Mouse (Mus musculus): ENCODE results near the gene Ptprs. TPM values are rescaled to one million over a fixed set of nuclear protein-coding genes. Genes with fewer than 3 reads are reported as not detected.

The Ptprs gene
- total RNA-seq, 1 experiment from 2014 or later = 67.9 TPM

DNA sequence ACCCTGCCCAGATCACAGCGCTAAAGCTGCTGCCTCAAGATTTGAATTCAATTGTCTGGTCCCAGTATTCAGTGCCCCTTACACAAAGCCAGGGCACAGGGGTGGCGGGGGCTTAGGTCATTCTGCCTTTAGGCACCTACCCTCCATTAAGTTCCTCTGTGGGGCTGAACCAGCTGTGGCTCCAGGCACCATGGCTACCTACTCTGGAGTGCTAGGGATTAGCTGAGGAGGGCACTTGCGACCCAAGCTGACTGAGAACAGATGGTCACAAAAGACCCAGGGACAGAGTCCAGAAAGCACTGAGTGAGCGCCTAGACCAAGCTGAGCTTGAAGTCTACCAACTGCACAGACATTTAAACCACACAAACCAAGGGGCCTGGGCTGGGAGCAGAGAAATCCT lies 22.6 kb downstream of the Ptprs start:
- no peak for ATAC-seq (replicated peaks in 1 of 2; ENCODE audit: insufficient read depth in 1 of 2, low FRiP score in 2 of 2, low TSS enrichment in 1 of 2, low read depth in 1 of 2, poor library complexity in 2 of 2, severe bottlenecking in 2 of 2)

DNA sequence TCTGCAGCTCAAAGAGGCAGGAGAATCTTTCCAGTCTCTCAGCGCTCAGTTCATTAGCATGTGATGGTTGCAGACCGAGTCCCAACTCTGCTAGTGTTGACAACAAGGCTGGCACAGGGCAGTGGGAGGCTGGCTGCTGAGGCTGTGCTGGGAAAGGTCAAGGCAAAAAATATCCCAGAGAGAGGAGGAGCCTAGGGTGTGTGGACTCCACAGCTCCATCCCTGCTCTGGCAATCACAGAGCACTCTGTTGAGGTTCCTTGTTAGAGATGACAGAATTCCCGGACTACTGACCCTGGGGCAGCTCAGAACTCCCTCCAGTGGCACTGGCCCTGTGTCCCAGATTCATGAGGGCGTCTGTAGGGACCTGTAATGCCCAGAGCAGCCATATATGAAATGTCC lies 23.0 kb downstream of the Ptprs start:
- no peak for ATAC-seq (replicated peaks in 1 of 2; ENCODE audit: insufficient read depth in 1 of 2, low FRiP score in 2 of 2, low TSS enrichment in 1 of 2, low read depth in 1 of 2, poor library complexity in 2 of 2, severe bottlenecking in 2 of 2)

DNA sequence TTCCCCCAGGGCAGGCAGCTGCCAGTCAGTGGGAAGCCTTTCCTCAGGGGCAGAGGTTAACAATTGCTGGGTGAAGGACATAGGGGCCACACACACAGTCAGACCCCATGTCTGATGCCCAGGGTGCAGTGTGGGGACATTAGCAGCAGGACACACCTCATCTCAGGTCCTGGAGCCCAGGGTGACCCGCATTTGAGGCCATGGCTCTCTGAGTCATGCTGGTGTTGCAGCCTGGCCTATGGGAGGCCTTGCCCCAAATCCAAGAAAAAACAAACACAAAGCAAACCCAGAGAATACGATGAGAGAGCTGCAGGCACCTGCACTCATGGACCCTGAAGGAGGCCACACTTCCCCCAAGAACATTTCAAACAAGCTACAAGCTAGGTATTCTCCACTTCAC lies 28.6 kb downstream of the Ptprs start:
- ATAC-seq (replicated peaks in 1 of 2; ENCODE audit: insufficient read depth in 1 of 2, low FRiP score in 2 of 2, low TSS enrichment in 1 of 2, low read depth in 1 of 2, poor library complexity in 2 of 2, severe bottlenecking in 2 of 2) = no peak

DNA sequence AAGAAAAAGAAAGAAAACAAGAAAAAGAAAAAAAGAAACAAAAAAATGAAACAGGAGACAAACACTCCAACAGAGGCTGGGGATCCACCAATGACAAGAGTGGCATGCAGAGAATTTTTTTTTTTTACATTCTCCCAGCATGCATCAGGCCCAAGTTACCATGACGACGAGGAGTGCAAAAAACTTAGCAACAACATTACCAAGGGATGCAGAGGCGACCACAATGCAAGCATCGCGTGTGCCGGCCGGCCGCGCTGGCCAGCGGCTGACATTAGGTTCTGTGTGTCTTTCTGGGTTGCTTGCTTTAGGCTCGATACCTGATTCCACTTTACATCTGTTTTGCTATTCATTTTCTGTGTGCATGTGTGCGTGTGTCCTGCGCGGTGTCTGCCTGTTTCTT lies 30.9 kb downstream of the Ptprs start:
- ATAC-seq (replicated peaks in 1 of 2; ENCODE audit: insufficient read depth in 1 of 2, low FRiP score in 2 of 2, low TSS enrichment in 1 of 2, low read depth in 1 of 2, poor library complexity in 2 of 2, severe bottlenecking in 2 of 2) = 0 out of 4 replicates have a peak, but pooled peaks of 1 of the 2 experiments have one; percentile 17

DNA sequence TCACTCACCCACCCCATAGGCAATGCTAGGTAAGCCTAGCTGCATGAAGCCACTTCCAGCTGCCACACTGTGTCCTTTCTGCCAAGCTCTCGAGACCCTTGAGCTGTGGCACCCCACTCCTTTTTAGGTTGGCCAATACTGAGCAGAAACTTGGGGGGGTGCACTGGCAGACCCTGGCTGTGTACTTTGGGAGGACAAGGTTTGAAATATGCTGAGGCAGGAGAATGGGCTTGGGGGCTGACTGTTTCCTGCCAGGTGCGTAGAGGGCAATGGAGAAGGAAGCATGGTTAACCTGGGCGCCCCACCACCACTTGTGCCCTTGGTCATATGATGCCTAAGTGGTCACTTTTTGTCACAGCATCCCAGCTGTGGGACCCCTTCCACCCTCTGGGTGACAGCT lies 31.5 kb downstream of the Ptprs start:
- no peak; a peak in 1 of 4 replicates for ATAC-seq (replicated peaks in 1 of 2; ENCODE audit: insufficient read depth in 1 of 2, low FRiP score in 2 of 2, low TSS enrichment in 1 of 2, low read depth in 1 of 2, poor library complexity in 2 of 2, severe bottlenecking in 2 of 2)

DNA sequence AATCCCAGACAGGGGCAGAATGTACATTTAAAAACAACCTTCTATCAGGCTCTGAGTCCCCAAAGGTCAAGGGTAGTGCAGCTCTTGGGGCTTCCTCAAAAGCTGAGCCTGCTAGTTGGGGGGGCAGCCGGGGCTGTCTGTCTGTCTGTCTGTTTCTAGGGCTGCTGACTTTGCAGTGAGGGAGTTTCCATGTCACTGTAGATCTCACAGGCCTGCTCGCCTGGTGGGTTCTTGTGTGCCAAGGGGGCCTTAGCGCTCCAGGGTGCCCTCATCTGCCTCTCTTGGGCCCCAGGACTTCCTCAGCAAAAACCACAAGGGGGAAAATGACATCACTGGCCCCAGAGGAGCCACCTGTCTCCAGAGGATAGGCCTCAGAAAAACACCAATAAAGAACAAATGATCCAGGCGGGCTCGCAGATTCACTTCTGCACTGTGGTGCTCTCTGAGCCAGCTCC lies 32.9 kb downstream of the Ptprs start:
- ATAC-seq (replicated peaks in 1 of 2; ENCODE audit: insufficient read depth in 1 of 2, low FRiP score in 2 of 2, low TSS enrichment in 1 of 2, low read depth in 1 of 2, poor library complexity in 2 of 2, severe bottlenecking in 2 of 2) = peak; percentile 88 to 92

DNA sequence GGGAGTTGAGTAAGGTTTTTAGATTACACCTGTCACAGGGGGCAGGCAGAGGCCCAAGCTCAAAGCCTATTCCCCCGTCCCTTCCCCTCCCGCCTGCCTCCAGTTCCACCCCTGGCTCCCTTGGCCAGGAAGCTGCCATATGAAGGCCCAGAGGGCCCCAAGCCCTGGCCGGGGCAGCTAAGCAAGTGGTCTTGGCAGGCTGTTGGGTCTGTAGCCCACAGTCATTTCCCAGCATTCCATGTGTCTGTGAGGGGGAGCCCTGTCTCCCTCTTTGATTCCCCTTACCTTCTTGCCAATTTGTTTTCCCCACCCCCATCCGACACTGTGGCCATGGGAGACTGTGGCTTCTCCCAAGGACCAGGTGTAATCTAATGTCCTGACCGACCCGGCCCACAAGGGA lies 34.0 kb downstream of the Ptprs start:
- no peak for ATAC-seq (replicated peaks in 1 of 2; ENCODE audit: insufficient read depth in 1 of 2, low FRiP score in 2 of 2, low TSS enrichment in 1 of 2, low read depth in 1 of 2, poor library complexity in 2 of 2, severe bottlenecking in 2 of 2)

DNA sequence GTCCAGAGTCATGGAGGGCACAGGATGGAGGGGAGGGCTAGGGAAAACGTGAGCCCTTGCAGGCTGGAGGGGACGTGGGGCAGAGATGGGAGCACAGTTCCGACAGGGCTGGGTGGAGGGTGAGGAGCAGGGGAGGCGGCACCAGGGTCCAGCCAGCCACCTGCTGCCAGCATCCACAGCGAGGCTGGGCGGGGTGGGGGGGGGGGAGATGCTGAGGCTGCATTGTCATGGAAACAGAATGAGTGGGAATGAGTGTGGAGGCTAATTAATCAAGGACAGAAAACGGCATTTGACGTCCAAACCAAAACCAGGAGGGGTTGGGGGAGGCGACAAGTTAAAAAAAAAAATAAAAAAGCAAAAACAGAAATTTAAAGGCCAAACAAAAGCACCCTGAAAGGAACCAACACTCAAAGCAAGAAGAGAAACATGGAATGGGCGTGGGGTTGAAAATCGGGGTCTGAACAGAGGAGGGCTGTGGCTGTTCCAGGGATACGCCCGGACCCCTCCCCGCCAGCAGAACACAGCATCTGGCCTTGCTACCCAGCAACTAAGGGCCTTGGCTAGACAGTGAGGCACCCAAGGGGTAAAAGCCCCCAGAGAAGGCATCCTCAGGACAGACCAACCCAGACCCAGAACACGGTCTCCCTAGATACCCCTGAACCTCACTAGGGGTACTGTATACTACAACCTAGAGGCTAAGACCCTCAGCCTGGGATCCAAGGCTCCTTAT lies 36.4 kb downstream of the Ptprs start:
- ATAC-seq (replicated peaks in 1 of 2; ENCODE audit: insufficient read depth in 1 of 2, low FRiP score in 2 of 2, low TSS enrichment in 1 of 2, low read depth in 1 of 2, poor library complexity in 2 of 2, severe bottlenecking in 2 of 2) = no peak

DNA sequence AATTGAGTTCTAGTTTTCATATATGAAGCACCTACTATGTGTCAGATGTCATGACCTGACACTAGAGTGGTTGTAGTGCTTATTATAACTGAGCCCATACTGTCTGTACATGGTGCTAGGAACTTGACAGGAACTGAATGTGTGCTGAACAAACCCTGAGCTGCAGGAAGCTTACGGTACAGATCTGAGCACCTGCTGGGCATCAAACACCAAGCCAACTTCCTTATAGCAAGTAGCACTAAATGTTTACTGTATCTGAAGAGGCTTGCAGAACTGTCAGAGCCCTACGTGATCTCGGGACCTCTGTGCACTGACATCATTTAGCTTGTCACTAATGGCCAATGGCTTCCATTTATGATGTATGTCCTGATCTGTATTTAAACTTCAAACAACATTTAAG lies 44.7 kb downstream of the Ptprs start:
- no peak for ATAC-seq (replicated peaks in 1 of 2; ENCODE audit: insufficient read depth in 1 of 2, low FRiP score in 2 of 2, low TSS enrichment in 1 of 2, low read depth in 1 of 2, poor library complexity in 2 of 2, severe bottlenecking in 2 of 2)

DNA sequence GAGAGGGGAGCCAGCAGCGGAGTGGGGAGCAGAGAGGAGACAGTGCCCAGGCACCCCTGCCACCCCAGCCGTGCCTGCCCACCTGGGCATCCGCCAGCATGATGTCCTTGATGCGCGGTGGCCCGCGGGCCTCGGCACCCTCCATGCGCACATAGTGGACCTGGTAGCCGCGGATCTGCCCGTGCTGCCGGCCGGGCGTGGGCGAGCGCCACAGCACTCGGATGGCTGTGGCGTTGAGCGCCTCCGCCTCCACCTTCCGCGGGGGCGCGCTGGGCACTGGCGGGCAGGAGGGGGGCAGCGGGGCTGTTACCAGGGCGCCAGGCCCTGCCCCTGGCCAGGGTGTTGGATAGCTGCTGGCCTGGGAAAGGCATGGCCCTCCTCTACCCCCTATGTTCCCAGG lies 48.4 kb downstream of the Ptprs start:
- no peak for ATAC-seq (replicated peaks in 1 of 2; ENCODE audit: insufficient read depth in 1 of 2, low FRiP score in 2 of 2, low TSS enrichment in 1 of 2, low read depth in 1 of 2, poor library complexity in 2 of 2, severe bottlenecking in 2 of 2)

DNA sequence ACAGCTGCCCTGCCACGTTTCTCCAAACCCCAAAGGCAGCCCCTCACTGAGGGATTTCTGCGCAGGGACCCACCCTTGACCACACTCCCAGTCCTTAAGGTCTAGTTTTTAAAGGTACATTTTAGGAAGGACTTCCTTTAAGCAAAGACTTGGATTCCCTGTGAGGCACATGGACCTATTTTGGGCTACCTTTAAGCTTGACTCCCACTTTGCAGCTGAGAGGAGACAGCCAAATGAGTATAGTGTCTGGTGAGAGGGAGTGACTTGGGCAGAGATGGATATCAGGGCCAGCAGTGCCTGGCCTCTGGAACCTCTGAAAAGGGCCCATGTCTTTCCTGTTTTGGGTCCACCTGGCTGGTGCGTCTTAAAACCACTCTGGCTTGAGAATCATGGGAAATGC lies 50.3 kb downstream of the Ptprs start:
- no peak for ATAC-seq (replicated peaks in 1 of 2; ENCODE audit: insufficient read depth in 1 of 2, low FRiP score in 2 of 2, low TSS enrichment in 1 of 2, low read depth in 1 of 2, poor library complexity in 2 of 2, severe bottlenecking in 2 of 2)

DNA sequence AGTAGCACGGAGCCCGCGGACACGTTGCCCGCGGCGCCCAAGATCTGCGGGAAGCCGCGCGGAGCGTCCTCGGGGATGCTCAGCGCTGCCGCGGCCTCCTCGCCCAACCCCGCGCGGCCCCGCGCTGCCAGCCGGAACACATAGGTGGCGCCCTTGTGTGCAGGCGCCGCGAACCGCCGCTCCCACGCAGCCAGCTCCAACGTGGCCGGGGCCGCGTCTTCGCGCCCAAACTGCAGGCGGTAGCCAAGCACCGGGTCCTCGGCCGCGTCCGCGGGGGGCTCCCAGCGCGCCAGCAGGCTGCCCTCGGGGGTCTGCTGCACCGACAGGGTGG lies 50.7 kb downstream of the Ptprs start:
- peak; percentile 66 to 68 for ATAC-seq (replicated peaks in 1 of 2; ENCODE audit: insufficient read depth in 1 of 2, low FRiP score in 2 of 2, low TSS enrichment in 1 of 2, low read depth in 1 of 2, poor library complexity in 2 of 2, severe bottlenecking in 2 of 2)

DNA sequence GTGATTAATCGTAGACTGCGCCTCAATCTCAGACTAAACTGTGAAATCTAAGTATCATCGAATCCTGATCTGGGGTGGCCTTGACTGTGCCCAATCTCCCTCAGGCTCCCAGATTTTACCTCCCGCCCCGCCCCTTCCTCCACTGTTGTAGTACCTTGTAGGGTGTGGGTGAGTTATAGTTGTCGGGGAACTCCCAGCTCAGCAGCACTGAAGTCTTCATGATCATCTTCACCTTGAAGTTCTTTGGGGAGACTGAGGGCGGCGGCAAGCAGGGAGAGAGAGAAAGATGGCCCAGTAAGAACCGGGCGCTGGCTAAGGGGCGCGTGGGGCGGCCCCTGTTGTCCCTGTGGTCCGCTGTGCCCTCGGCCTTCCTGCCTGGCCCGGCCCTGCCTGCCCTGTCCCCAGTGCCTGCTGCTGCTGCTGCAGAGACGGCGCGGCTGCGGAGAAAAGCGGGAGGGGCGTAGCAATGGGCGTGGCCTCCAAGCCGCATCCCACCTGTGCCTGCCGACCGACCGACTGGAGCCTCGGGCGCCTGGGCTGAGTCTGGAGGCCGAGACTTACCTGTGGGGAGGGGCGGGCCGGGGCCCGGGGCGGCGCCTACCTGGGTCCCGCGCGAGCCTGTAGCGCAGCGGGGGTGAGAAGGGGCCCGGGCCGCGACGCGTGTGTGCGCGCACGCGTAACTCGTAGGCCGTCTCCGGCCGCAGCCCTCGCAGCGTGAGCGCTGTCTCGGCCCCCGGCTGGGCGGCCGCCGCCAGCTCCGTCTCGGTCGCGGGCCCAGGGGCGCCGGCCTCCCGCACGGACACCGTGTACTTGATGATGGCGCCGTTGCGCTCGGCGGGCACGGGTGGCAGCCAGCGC lies 51.3 kb downstream of the Ptprs start:
- ATAC-seq (replicated peaks in 1 of 2; ENCODE audit: insufficient read depth in 1 of 2, low FRiP score in 2 of 2, low TSS enrichment in 1 of 2, low read depth in 1 of 2, poor library complexity in 2 of 2, severe bottlenecking in 2 of 2) = peak; percentile 43 to 46; a peak in 2 of 4 replicates

DNA sequence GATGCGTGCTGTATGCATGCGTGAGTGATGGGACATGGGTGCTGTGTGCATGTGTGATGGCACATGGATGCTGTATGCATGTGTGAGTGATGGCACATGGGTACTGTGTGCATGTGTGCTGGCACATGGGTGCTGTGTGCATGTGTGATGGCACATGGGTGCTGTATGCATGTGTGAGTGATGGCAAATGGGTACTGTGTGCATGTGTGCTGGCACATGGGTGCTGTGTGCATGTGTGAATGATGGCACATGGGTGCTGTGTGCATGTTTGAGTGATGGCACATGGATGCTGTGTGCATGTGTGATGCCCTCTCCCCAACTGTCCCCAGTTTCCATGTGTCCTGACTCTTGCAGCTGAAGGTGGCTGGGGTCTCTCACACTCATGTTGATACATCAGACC lies 56.3 kb downstream of the Ptprs start:
- no peak for ATAC-seq (replicated peaks in 1 of 2; ENCODE audit: insufficient read depth in 1 of 2, low FRiP score in 2 of 2, low TSS enrichment in 1 of 2, low read depth in 1 of 2, poor library complexity in 2 of 2, severe bottlenecking in 2 of 2)

DNA sequence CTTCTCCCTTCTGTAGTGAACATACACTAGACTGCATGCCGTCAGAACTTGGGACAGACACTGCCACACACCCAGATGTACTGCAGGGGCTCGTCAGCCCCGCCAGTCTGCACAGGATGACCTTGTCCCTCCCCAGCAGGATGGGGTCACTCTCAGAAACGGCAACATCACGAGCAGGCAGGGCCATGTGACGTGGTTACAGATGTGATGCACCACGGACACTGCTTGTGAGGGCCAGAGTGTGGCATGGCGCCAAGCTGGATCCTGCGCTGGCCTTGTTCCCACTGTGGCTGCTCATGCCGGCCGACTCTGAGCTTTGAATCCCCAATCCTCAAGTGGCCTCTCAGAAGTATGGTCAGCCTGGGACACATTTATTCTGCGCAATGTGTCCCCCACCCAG lies 58.0 kb downstream of the Ptprs start:
- no peak for ATAC-seq (replicated peaks in 1 of 2; ENCODE audit: insufficient read depth in 1 of 2, low FRiP score in 2 of 2, low TSS enrichment in 1 of 2, low read depth in 1 of 2, poor library complexity in 2 of 2, severe bottlenecking in 2 of 2)

DNA sequence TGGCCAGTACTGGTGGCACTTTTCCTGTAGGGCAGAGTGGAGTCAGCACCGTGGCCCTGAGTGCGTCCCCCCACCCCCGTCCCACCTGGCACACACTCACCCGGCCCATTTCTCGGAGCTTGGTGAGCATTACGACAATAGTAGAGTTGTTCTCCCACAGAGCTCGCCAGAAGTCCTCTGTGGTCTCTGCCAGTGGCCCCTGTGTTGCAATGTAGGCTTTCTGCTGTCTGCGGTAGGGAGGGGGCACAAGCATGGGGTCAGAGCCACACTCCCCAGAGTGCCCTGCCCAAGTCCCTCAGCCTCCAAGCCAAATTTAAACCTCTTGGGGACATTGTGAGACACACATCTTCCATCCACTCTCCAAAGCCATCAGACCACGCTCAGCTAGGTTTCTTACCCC lies 61.5 kb downstream of the Ptprs start:
- no peak for ATAC-seq (replicated peaks in 1 of 2; ENCODE audit: insufficient read depth in 1 of 2, low FRiP score in 2 of 2, low TSS enrichment in 1 of 2, low read depth in 1 of 2, poor library complexity in 2 of 2, severe bottlenecking in 2 of 2)

DNA sequence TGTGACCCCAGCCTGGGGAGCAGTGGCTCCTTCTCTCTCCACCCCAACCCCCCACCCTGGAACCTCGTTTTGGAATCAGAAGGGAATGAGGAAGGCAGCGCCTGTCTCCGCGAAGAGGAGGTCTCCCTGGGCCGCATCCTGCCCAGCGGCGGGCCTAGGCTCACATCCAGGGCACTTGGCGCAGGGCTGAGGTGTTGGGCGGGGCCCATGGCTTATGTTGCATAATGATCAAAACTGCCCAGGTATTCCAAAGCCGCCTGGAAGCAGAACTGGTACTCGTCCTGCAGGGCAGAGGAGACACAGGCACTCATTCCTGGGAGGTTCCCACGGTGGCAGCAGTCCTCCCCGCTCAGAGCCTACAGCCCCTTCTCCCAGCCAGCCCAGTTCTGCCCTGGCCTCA lies 63.2 kb downstream of the Ptprs start:
- ATAC-seq (replicated peaks in 1 of 2; ENCODE audit: insufficient read depth in 1 of 2, low FRiP score in 2 of 2, low TSS enrichment in 1 of 2, low read depth in 1 of 2, poor library complexity in 2 of 2, severe bottlenecking in 2 of 2) = no peak

DNA sequence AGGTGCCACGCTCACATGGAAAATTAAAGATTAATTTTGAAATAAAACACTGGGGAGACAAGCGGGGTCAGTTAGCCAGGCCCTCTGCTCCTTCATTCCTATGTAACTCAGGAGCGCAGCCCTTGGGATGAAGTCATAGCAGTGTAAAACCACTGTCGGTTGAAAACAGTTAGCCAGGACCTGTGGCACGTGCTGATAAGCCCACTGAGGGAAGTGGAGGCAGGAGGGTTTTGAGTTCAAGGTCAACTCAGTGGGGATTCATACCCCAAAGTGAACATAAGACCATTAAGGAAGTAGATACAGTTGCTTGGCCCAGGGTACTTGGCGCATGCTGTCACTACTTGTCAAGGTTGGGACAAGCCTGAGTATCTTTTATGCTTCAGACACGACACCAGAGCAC lies 64.8 kb downstream of the Ptprs start:
- no peak for ATAC-seq (replicated peaks in 1 of 2; ENCODE audit: insufficient read depth in 1 of 2, low FRiP score in 2 of 2, low TSS enrichment in 1 of 2, low read depth in 1 of 2, poor library complexity in 2 of 2, severe bottlenecking in 2 of 2)

DNA sequence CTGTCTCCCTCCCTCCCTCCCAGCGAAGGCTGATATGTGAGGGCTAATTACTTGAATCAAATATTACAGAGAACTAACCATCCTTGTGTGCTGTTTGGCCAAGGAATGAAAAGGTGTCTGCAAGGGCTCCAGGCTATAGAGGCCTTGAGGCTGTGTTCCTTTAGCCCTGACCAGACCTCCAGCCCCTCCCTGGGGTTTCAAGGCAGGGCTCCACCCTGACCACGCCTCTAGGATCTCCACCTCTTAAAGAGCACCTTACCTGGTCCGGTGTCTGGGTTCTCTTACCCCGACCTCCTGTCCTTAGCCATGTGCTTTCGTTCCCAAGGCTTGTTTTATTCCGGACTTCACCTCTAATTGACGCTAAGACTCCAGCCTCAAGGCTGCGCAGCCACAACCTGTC lies 66.5 kb downstream of the Ptprs start:
- no peak for ATAC-seq (replicated peaks in 1 of 2; ENCODE audit: insufficient read depth in 1 of 2, low FRiP score in 2 of 2, low TSS enrichment in 1 of 2, low read depth in 1 of 2, poor library complexity in 2 of 2, severe bottlenecking in 2 of 2)
